Mouse (Mus musculus) MEL (cell line): ENCODE measurements around the gene Ttll6. TPM values are rescaled to one million over a fixed set of nuclear protein-coding genes. Genes with fewer than 3 reads are reported as not detected.

Source experiments
- DNase-seq: peaks from one replicate; pipeline ENCODE4 v3.0.0; 2011; ENCODE audit warnings: low read depth, low spot score
- H3K27ac ChIP-seq: 2 replicates; pipeline ENCODE4 v1.5.1; 2012; ENCODE audit warnings: low read depth, mild to moderate bottlenecking, control low read depth, low read length, moderate library complexity; ENCODE audit not compliant: control insufficient read depth
- H3K27me3 ChIP-seq, 2 experiments: fragments of 150-350 bp in 1 of 2; sonication (generic) in 1 of 2; 2 replicates each; pipeline ENCODE4 v1.6.1; 2012; ENCODE audit warnings: low read length in 2 of 2, mild to moderate bottlenecking in 2 of 2, improper control_type of control experiment in 1 of 2, moderate library complexity in 1 of 2; ENCODE audit not compliant: insufficient read depth in 2 of 2, control insufficient read depth in 1 of 2
- H3K36me3 ChIP-seq, 2 experiments: 2 replicates each; pipeline ENCODE4 v1.6.1; 2012 to 2014; ENCODE audit warnings: low read length in 2 of 2, improper control_type of control experiment in 1 of 2, inconsistent platforms in 1 of 2, mild to moderate bottlenecking in 1 of 2; ENCODE audit not compliant: insufficient read depth in 2 of 2, control insufficient read depth in 1 of 2
- H3K4me1 ChIP-seq, 2 experiments: fragments of 150-350 bp in 1 of 2; sonication (generic) in 1 of 2; 2 replicates each; pipeline ENCODE4 v1.6.1; 2012; ENCODE audit warnings: low read length in 2 of 2, improper control_type of control experiment in 1 of 2, mild to moderate bottlenecking in 1 of 2; ENCODE audit not compliant: insufficient read depth in 2 of 2, control insufficient read depth in 1 of 2
- H3K4me3 ChIP-seq, 2 experiments: fragments of 150-350 bp in 1 of 2; sonication (generic) in 1 of 2; 2 replicates each; pipeline ENCODE4 v1.5.1; 2012; ENCODE audit warnings: low read depth in 2 of 2, low read length in 2 of 2, mild to moderate bottlenecking in 2 of 2, moderate library complexity in 2 of 2, control low read depth in 1 of 2, improper control_type of control experiment in 1 of 2; ENCODE audit not compliant: control insufficient read depth in 1 of 2, insufficient read depth in 1 of 2
- H3K79me2 ChIP-seq: 2 replicates; pipeline ENCODE4 v1.6.1; 2012; ENCODE audit warnings: mild to moderate bottlenecking, low read length, moderate library complexity; ENCODE audit not compliant: control insufficient read depth, poor library complexity, insufficient read depth
- H3K9ac ChIP-seq: 2 replicates; pipeline ENCODE4 v1.6.1; 2012; ENCODE audit warnings: low read depth, mild to moderate bottlenecking, control low read depth, low read length, moderate library complexity; ENCODE audit not compliant: control insufficient read depth, poor library complexity, severe bottlenecking
- H3K9me3 ChIP-seq: fragments of 150-350 bp; sonication (generic); replicated peaks from 2 replicates; pipeline ENCODE4 v1.6.1; 2012; ENCODE audit warnings: mild to moderate bottlenecking, low read length, improper control_type of control experiment, moderate library complexity; ENCODE audit not compliant: insufficient read depth
- BHLHE40 ChIP-seq: IDR thresholded peaks from 2 replicates; pipeline ENCODE4 v1.6.1; 2012; ENCODE audit warnings: low read depth, mild to moderate bottlenecking, inconsistent platforms, low read length, improper control_type of control experiment, borderline replicate concordance
- CTCF ChIP-seq, 3 experiments: IDR thresholded peaks in 2 of 3; conservative IDR thresholded peaks in 1 of 3; 2 replicates each; pipeline ENCODE4 v1.5.1; 2011 to 2012; ENCODE audit warnings: low read length in 3 of 3, low read depth in 2 of 3, mild to moderate bottlenecking in 2 of 3, improper control_type of control experiment in 1 of 3, inconsistent platforms in 1 of 3, mixed read lengths in 1 of 3, moderate library complexity in 1 of 3; ENCODE audit not compliant: control insufficient read depth in 1 of 3, insufficient read depth in 1 of 3, poor library complexity in 1 of 3, severe bottlenecking in 1 of 3
- EP300 ChIP-seq, 2 experiments: IDR thresholded peaks; 2 replicates each; pipeline ENCODE4 v1.6.1; 2011; ENCODE audit warnings: improper control_type of control experiment in 2 of 2, low read length in 2 of 2, low read depth in 1 of 2, mild to moderate bottlenecking in 1 of 2
- GABPA ChIP-seq: IDR thresholded peaks from 2 replicates; pipeline ENCODE4 v1.6.1; 2012; ENCODE audit warnings: low read depth, mild to moderate bottlenecking, inconsistent platforms, low read length, improper control_type of control experiment, moderate library complexity
- KAT2A ChIP-seq: conservative IDR thresholded peaks from 2 replicates; pipeline ENCODE4 v1.6.1; 2012; ENCODE audit warnings: low read depth, low read length, improper control_type of control experiment, inconsistent platforms
- MEF2A ChIP-seq: IDR thresholded peaks from 2 replicates; pipeline ENCODE4 v1.6.1; 2014; ENCODE audit warnings: low read depth, mild to moderate bottlenecking, inconsistent platforms, low read length, improper control_type of control experiment; ENCODE audit not compliant: poor library complexity, insufficient replicate concordance, severe bottlenecking; ENCODE audit errors: extremely low read depth
- NRF1 ChIP-seq: IDR thresholded peaks from 2 replicates; pipeline ENCODE4 v1.6.1; 2014; ENCODE audit warnings: low read depth, mild to moderate bottlenecking, inconsistent platforms, low read length, improper control_type of control experiment, moderate library complexity; ENCODE audit not compliant: poor library complexity, insufficient read depth, severe bottlenecking
- POLR2AphosphoS5 ChIP-seq: IDR thresholded peaks from 2 replicates; pipeline ENCODE4 v1.6.1; 2012; ENCODE audit warnings: low read depth, borderline replicate concordance, mild to moderate bottlenecking, inconsistent platforms, low read length, moderate library complexity, mixed read lengths
- RAD21 ChIP-seq: IDR thresholded peaks from 2 replicates; pipeline ENCODE4 v1.6.1; 2011; ENCODE audit warnings: mild to moderate bottlenecking, low read depth, low read length, improper control_type of control experiment
- SMC3 ChIP-seq: IDR thresholded peaks from 2 replicates; pipeline ENCODE4 v1.6.1; 2011; ENCODE audit warnings: low read depth, low read length, improper control_type of control experiment
- TBP ChIP-seq: IDR thresholded peaks from 2 replicates; pipeline ENCODE4 v1.8.0; 2011; ENCODE audit warnings: low read depth, low read length, improper control_type of control experiment
- TCF12 ChIP-seq: IDR thresholded peaks from 2 replicates; pipeline ENCODE4 v1.6.1; 2014; ENCODE audit warnings: low read depth, mild to moderate bottlenecking, inconsistent platforms, low read length, improper control_type of control experiment, moderate library complexity
- UBTF ChIP-seq: IDR thresholded peaks from 2 replicates; pipeline ENCODE4 v1.6.1; 2012; ENCODE audit warnings: low read depth, mild to moderate bottlenecking, inconsistent platforms, low read length, improper control_type of control experiment, moderate library complexity, borderline replicate concordance; ENCODE audit not compliant: insufficient read depth
- USF1 ChIP-seq: IDR thresholded peaks from 2 replicates; pipeline ENCODE4 v1.6.1; 2014; ENCODE audit warnings: low read depth, mild to moderate bottlenecking, inconsistent platforms, low read length, improper control_type of control experiment, moderate library complexity
- ZMIZ1 ChIP-seq: IDR thresholded peaks from 2 replicates; pipeline ENCODE4 v1.6.1; 2012; ENCODE audit warnings: low read depth, mild to moderate bottlenecking, inconsistent platforms, low read length, improper control_type of control experiment, moderate library complexity
- polyA plus RNA-seq, 2 experiments: library from polyadenylated mRNA; stranded (reverse) in 1 of 2; unstranded in 1 of 2; fragments of >175 nt in 1 of 2; fragments of >200 nt in 1 of 2; gene quantifications; 2 replicates each; pipeline versions ENCODE4 v1.2.1 to v1.2.4; 2012; ENCODE audit warnings: low replicate concordance in 2 of 2, low read depth in 1 of 2; ENCODE audit not compliant: insufficient read length in 2 of 2, insufficient read depth in 1 of 2, missing spikeins in 1 of 2
- total RNA-seq: library from RNA; depleted of rRNA; stranded (reverse); fragments of 300-350 nt; gene quantifications from 2 replicates; pipeline ENCODE4 v1.2.3, GENCODE M21; 2012

Gene Ttll6
- total and polyA plus RNA-seq, 3 experiments = 0.03 TPM; not detected in 2

DNA sequence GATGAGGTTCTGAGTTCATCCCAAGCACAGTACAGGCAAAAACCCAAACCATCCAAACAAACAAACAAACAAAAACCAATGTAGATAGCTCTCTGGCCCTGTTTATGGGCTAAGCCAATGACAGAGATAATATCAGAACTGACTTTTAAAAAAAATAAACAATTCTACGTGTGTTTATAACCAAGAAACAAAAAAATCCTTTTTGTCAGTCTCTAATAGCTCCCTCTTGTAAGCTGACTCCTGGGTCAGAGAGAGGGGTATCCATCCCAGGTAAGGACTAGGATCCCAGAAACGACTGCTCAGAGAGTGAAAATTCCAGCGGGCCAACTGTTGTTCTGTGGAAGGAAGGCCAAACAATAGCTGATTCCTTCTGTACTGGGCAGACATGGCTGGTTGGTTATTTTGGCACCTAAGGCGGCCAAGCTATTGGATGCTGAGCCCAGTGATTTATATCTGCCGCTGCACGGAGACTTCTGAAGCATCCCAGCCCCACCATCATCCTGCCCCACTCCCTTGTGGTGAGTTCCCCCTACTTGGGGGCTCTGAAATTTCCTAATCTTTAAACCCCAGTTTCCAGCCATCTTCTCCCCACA, 45.4 kb downstream of the Ttll6 start:
- TF ChIP-seq TBP (no peak), POLR2AphosphoS5 (no peak), GABPA (no peak)
- H3K36me3 ChIP-seq = no peaks in the 10 kb centered on the region
- H3K9me3 ChIP-seq = no peaks in the 10 kb centered on the region
- H3K79me2 ChIP-seq = no peaks in the 10 kb centered on the region
- H3K4me3 ChIP-seq = no peak overlapping the region
- H3K27ac ChIP-seq = no peak overlapping the region
- no peak overlapping the region for H3K9ac ChIP-seq
- no peaks in the 10 kb centered on the region for H3K4me1 ChIP-seq
- peaks cover 21 to 28% of the 10 kb centered on the region in 2 experiments for H3K27me3 ChIP-seq
- DNase-seq = no peak

DNA sequence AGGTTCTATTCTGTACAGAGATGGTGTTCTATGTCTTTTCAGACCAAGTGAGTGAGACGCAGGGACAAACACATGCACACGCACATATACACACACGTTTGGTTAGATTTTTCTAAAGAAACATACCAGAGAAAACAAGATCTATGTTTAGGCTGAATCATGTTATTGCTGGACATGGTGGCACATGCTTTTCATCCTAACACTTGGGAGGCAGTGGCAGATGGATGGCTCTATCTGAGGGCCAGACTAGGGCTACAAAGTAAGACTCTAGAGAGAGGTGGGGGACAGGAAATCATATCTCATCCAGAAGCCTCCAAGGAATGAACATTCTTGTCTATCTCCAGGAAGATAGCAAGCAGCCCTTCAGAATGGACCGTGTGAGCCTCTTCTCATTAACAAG, 47.5 kb downstream of the Ttll6 start:
- no peaks in the 10 kb centered on the region for H3K9me3 ChIP-seq

DNA sequence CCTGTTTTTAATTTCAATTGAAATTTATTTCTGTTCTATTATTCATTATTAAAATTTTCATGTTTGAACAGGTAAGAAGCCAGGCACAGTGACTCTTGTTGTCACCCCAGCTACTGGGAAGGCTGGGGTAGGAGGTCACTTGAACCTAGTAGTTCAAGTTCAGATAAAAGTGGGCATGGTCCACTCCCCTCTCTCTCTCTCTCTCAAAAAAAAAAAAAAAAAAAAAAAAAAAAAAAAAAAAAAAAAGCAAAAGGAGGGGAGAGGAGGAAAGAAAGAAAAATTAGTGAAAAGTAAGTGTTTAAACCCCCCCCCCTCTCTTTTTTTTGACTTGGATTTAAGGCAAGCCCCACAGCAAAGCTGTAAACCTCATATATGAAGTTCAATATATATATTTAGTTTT, 50.6 kb downstream of the Ttll6 start:
- TF ChIP-seq GABPA = no peak

More for the DNA sequence above, 47.5 kb downstream of the Ttll6 start:
- peaks cover 22 to 42% of the 10 kb centered on the region in 2 experiments for H3K27me3 ChIP-seq
- TF ChIP-seq GABPA = no peak
- TF ChIP-seq USF1 = no peak
- no peak for TF ChIP-seq POLR2AphosphoS5
- TF ChIP-seq CTCF (IDR thresholded peaks at IDR 0.05 in 2 of 3, conservative IDR thresholded peaks at IDR 0.05 in 1 of 3; ENCODE audit: control insufficient read depth in 1 of 3, insufficient read depth in 1 of 3, low read depth in 2 of 3, low read length in 3 of 3, poor library complexity in 1 of 3, severe bottlenecking in 1 of 3) = no peak
- no peak for TF ChIP-seq BHLHE40
- TF ChIP-seq EP300 (IDR thresholded peaks at IDR 0.05; ENCODE audit: low read depth in 1 of 2, low read length in 2 of 2) = no peak
- no peak for TF ChIP-seq RAD21
- TF ChIP-seq MEF2A = no peak
- TF ChIP-seq UBTF = no peak
- no peak for TF ChIP-seq NRF1
- no peak for TF ChIP-seq ZMIZ1
- TF ChIP-seq TCF12 = no peak
- no peak for TF ChIP-seq KAT2A
- TF ChIP-seq SMC3 = no peak
- TF ChIP-seq, all 39 proteins: peak for 0
- Histone ChIP-seq H3K4me1 (no peaks in the 10 kb centered on the region), H3K4me3 (no peak overlapping the region), H3K36me3 (no peaks in the 10 kb centered on the region), H3K27ac (no peak overlapping the region), H3K79me2 (no peaks in the 10 kb centered on the region), H3K9ac (no peak overlapping the region)
- DNase-seq = no peak

More for the DNA sequence above, 50.6 kb downstream of the Ttll6 start:
- H3K9ac ChIP-seq = no peak overlapping the region
- H3K36me3 ChIP-seq = no peaks in the 10 kb centered on the region
- H3K27me3 ChIP-seq = peaks cover 36 to 55% of the 10 kb centered on the region in 2 experiments
- no peaks in the 10 kb centered on the region for H3K4me1 ChIP-seq
- H3K4me3 ChIP-seq = no peak overlapping the region
- H3K27ac ChIP-seq = no peak overlapping the region
- no peak for DNase-seq
- no peaks in the 10 kb centered on the region for H3K9me3 ChIP-seq
- H3K79me2 ChIP-seq = no peaks in the 10 kb centered on the region
